Mouse (Mus musculus) liver, embryonic 11.5 days (tissue): ENCODE results near the gene Paip2b. TPM values are rescaled to one million over a fixed set of nuclear protein-coding genes. Genes with fewer than 3 reads are reported as not detected.

Experiments
- ATAC-seq: fragments of 200-750 bp; cut with Nextera tagmentation; replicated peaks from 2 replicates; pipeline ENCODE4 v1.8.0; 2017; ENCODE audit warnings: moderate number of reproducible peaks, mild to moderate bottlenecking, moderate TSS enrichment, moderate library complexity; ENCODE audit not compliant: low FRiP score
- DNase-seq: peaks from one replicate; pipeline ENCODE4 v3.0.0-alpha.2; 2017; ENCODE audit warnings: low spot score
- H3K27ac ChIP-seq: fragments of 300-500 bp; sonication (generic); 2 replicates; pipeline ENCODE4 v1.5.1; 2014; ENCODE audit warnings: mild to moderate bottlenecking, low read depth, low read length, control low read depth
- H3K27me3 ChIP-seq: fragments of 300-500 bp; sonication (generic); replicated peaks from 2 replicates; pipeline ENCODE4 v1.6.1; 2014; ENCODE audit warnings: low read length, mixed read lengths; ENCODE audit not compliant: control insufficient read depth, insufficient read depth
- H3K36me3 ChIP-seq: fragments of 300-500 bp; sonication (generic); 2 replicates; pipeline ENCODE4 v1.6.1; 2014; ENCODE audit warnings: mild to moderate bottlenecking, low read length, moderate library complexity, mixed read lengths; ENCODE audit not compliant: control insufficient read depth, insufficient read depth
- H3K4me1 ChIP-seq: fragments of 300-500 bp; sonication (generic); replicated peaks from 2 replicates; pipeline ENCODE4 v1.6.1; 2014; ENCODE audit warnings: low read length, mixed read lengths; ENCODE audit not compliant: control insufficient read depth, insufficient read depth
- H3K4me2 ChIP-seq: fragments of 300-500 bp; sonication (generic); 2 replicates; pipeline ENCODE4 v1.6.1; 2014; ENCODE audit warnings: mild to moderate bottlenecking, control low read depth, moderate library complexity
- H3K4me3 ChIP-seq: fragments of 300-500 bp; sonication (generic); 2 replicates; pipeline ENCODE4 v1.5.1; 2014; ENCODE audit warnings: low read depth, low read length, control low read depth
- H3K9ac ChIP-seq: fragments of 300-500 bp; sonication (generic); 2 replicates; pipeline ENCODE4 v1.6.1; 2014; ENCODE audit warnings: low read depth, low read length, control low read depth
- H3K9me3 ChIP-seq: fragments of 300-500 bp; sonication (generic); 2 replicates; pipeline ENCODE4 v1.6.1; 2016; ENCODE audit warnings: low read length, inconsistent platforms, mixed read lengths; ENCODE audit not compliant: control insufficient read depth
- WGBS: fragments of 180-500 bp; shearing (Covaris S2); extraction: QIAGEN DNeasy Blood & Tissue Kit; methylation state at CpG from one replicate; pipeline ENCODE4 v1.1.7; 2014; 5-methylcytosine and 5-hydroxymethylcytosine counted together
- polyA plus RNA-seq: library from polyadenylated mRNA; unstranded; fragments of >200 nt; fragmentation: Nextera tagmentation; extraction: Ambion mirVana; gene quantifications from 2 replicates; pipeline ENCODE4 v1.2.1, GENCODE M21; 2014

Gene Paip2b
- 8.4 and 9.2 TPM in 2 replicates for polyA plus RNA-seq

- peak within 1 kb of the TSS; percentile 42; the same call in 1 of the 2 replicates for H3K27ac ChIP-seq
- H3K36me3 ChIP-seq: no peaks in the 10 kb centered on the region
- ATAC-seq (peak; percentile 99), DNase-seq (peak; percentile 96)
- peak within 1 kb of the TSS; percentile 61 for H3K4me3 ChIP-seq
- no peaks in the 10 kb centered on the region for H3K4me1 ChIP-seq
- H3K9me3 ChIP-seq: no peaks in the 10 kb centered on the region
- peak within 1 kb of the TSS; percentile 75 for H3K4me2 ChIP-seq
- H3K27me3 ChIP-seq: no peaks in the 10 kb centered on the region
- H3K9ac ChIP-seq: peak within 1 kb of the TSS; percentile 60
- under 1% methylated on average over 34 of the region's 37 CpGs for WGBS
Observed at GRCm38 (mm10) chr6:83831606-83832123, at the start of gene Paip2b. TSS of gene Paip2b (minus strand) at chr6:83831741.

GRCm38 (mm10) chr6:83879815-83880214 lies 48.3 kb upstream of the Paip2b start:
- WGBS: 4% methylated on average over 4 of the region's 4 CpGs
- Histone ChIP-seq H3K27ac (no peak overlapping the region), H3K9me3 (no peaks in the 10 kb centered on the region), H3K27me3 (no peaks in the 10 kb centered on the region), H3K36me3 (no peaks in the 10 kb centered on the region), H3K4me3 (no peak overlapping the region), H3K4me2 (peak overlapping the region; percentile 8; the same call in 1 of the 2 replicates), H3K9ac (no peak overlapping the region), H3K4me1 (no peaks in the 10 kb centered on the region)
- ATAC-seq (no peak), DNase-seq (no peak)

- ATAC-seq (peak; percentile 48; the same call in 1 of the 2 replicates), DNase-seq (no peak)
- H3K36me3 ChIP-seq: no peaks in the 10 kb centered on the region
- H3K27me3 ChIP-seq: no peaks in the 10 kb centered on the region
- H3K4me2 ChIP-seq: peak overlapping the region; percentile 99
- peaks cover 5% of the 10 kb centered on the region for H3K4me1 ChIP-seq
- H3K9ac ChIP-seq: peak overlapping the region; percentile 76
- no peaks in the 10 kb centered on the region for H3K9me3 ChIP-seq
- WGBS: 6% methylated on average over 19 of the region's 19 CpGs
- peak overlapping the region; percentile 55; the same call in 1 of the 2 replicates for H3K27ac ChIP-seq
- peak overlapping the region; percentile 68 for H3K4me3 ChIP-seq
Observed at GRCm38 (mm10) chr6:83867598-83868585, 36.4 kb upstream of the Paip2b start.

DNA sequence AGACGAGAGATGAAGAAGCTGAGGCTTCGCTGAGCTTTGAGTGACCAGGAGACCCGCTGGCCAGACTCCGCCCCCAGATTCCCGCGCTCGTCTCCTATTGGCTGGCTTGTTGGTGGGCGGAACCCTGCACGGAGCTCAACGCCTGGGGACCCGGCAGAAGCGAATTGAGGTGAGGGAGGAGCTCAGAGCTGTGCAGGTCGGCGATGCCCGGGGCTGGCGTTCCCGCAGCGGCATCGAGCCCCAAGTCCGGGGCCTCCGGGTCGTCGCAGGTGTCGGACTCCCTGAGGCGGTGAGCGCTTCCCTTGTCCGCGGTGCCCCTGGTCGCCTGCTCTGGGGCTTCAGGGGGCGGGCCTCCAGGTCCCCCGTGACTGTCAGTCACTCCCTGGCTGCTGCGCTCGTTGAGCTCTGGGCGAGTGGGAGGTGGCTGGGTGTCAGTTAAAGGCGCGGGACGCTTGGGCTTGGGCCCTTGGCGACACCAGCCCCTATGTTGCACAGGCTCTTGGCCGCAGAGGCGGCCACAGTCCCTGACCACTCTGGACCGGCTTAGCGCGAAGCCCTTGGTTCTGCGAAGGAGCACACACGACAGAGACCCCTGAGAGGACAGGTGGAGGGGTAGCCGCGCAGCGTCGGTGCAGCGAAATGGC lies 35.5 kb upstream of the Paip2b start, which contains the start of gene Zfp638:
Gene Zfp638 (plus strand): TSS at position 156 of the 644 bp plus-strand sequence.
- Histone ChIP-seq H3K4me3 (peak within 1 kb of the TSS; percentile 68), H3K9me3 (no peaks in the 10 kb centered on the region), H3K4me1 (peaks cover 5% of the 10 kb centered on the region), H3K27ac (peak within 1 kb of the TSS; percentile 55; the same call in 1 of the 2 replicates), H3K9ac (peak within 1 kb of the TSS; percentile 76), H3K27me3 (no peaks in the 10 kb centered on the region), H3K4me2 (peak within 1 kb of the TSS; percentile 99), H3K36me3 (no peaks in the 10 kb centered on the region)
- peak; percentile 96 for DNase-seq
- peak; percentile 97 for ATAC-seq
- under 1% methylated on average over 50 of the region's 50 CpGs for whole genome bisulfite sequencing

GRCm38 (mm10) chr6:83866423-83866822 lies 34.9 kb upstream of the Paip2b start:
- no peak for DNase-seq
- no peak overlapping the region for H3K9ac ChIP-seq

GRCm38 (mm10) chr6:83863538-83863937 lies 32.0 kb upstream of the Paip2b start:
- H3K4me3 ChIP-seq: no peak overlapping the region
- no peak overlapping the region for H3K27ac ChIP-seq
- peaks cover 5% of the 10 kb centered on the region for H3K4me1 ChIP-seq
- ATAC-seq: no peak
- no peak overlapping the region for H3K4me2 ChIP-seq
- DNase-seq: no peak
- no peaks in the 10 kb centered on the region for H3K27me3 ChIP-seq
- H3K9me3 ChIP-seq: no peaks in the 10 kb centered on the region
- H3K36me3 ChIP-seq: no peaks in the 10 kb centered on the region
- H3K9ac ChIP-seq: no peak overlapping the region
- WGBS: 57% methylated on average over 4 of the region's 4 CpGs

More at GRCm38 (mm10) chr6:83866423-83866822, 34.9 kb upstream of the Paip2b start:
- Histone ChIP-seq H3K27me3 (no peaks in the 10 kb centered on the region), H3K36me3 (no peaks in the 10 kb centered on the region), H3K9me3 (no peaks in the 10 kb centered on the region), H3K27ac (no peak overlapping the region), H3K4me2 (peak overlapping the region; percentile 99), H3K4me3 (peak overlapping the region; percentile 68; the same call in 1 of the 2 replicates), H3K4me1 (peaks cover 5% of the 10 kb centered on the region)
- 37% methylated on average over 4 of the region's 4 CpGs for WGBS
- no peak for ATAC-seq

- no peak overlapping the region for H3K27ac ChIP-seq
- DNase-seq: no peak
- H3K9ac ChIP-seq: no peak overlapping the region
- H3K9me3 ChIP-seq: no peaks in the 10 kb centered on the region
- no peaks in the 10 kb centered on the region for H3K36me3 ChIP-seq
- no peak overlapping the region for H3K4me3 ChIP-seq
- no peaks in the 10 kb centered on the region for H3K4me1 ChIP-seq
- no peak for ATAC-seq
- no peak overlapping the region for H3K4me2 ChIP-seq
- no peaks in the 10 kb centered on the region for H3K27me3 ChIP-seq
- WGBS: 81% methylated on average over 9 of the region's 9 CpGs
Observed at GRCm38 (mm10) chr6:83860033-83860432, 28.5 kb upstream of the Paip2b start.

DNA sequence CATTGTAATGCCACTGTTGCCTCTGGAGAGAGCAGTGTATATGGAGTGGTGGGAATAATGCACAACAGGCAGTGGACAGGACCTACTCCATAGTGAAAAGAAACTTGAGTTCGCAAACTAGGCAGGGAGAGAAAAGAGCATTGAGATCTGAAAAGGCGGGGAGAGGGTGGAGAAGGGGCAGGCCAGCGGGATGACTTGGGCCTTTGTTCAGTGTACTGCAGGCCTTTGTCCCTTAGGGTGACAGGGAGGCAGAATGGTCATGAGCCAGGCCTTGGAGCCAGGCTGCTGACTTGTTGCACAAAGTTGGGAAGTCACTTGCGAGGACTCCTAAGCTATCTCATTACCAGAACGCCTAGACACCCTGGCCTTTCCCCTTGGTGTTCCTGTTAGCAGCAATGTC lies 25.9 kb upstream of the Paip2b start:
- 77% methylated on average over 5 of the region's 5 CpGs for WGBS
- Histone ChIP-seq H3K4me2 (no peak overlapping the region), H3K27me3 (no peaks in the 10 kb centered on the region), H3K9me3 (no peaks in the 10 kb centered on the region), H3K9ac (no peak overlapping the region), H3K36me3 (no peaks in the 10 kb centered on the region), H3K27ac (no peak overlapping the region), H3K4me1 (no peaks in the 10 kb centered on the region), H3K4me3 (no peak overlapping the region)
- DNase-seq (no peak), ATAC-seq (no peak)
